Mouse (Mus musculus) c-Kit-positive CD71-positive TER-119-negative erythroid progenitor cells, embryonic 14.5 days (primary cell): Measurements from ENCODE around the gene Olfr357.

Source experiments
- DNase-seq: peaks from one replicate; pipeline ENCODE4 v3.0.0-alpha.2; 2013; ENCODE audit warnings: low read depth

Olfr357 gene

DNA sequence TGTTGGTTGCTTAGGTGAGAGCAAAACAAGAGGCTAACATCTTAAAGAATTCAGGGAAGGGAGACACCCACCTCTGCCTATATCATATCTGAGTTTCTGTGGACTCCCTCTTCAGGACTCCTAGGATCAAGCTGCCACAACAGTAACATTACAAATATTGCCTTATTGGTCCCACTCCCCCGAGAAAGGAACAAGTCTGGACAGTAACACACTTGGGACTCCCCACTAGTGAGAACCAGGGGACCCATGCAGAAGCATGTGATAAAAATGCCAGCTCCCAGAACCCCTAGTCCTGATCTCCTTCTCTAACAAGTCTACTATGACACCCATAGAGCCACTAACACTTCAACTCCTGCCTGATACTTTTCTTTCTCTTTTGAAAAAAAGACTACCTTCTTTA is at the start of gene Olfr357:
Gene Olfr357, plus strand, starts transcription at position 301 of the 400 bp plus-strand sequence.
- no peak for DNase-seq

DNA sequence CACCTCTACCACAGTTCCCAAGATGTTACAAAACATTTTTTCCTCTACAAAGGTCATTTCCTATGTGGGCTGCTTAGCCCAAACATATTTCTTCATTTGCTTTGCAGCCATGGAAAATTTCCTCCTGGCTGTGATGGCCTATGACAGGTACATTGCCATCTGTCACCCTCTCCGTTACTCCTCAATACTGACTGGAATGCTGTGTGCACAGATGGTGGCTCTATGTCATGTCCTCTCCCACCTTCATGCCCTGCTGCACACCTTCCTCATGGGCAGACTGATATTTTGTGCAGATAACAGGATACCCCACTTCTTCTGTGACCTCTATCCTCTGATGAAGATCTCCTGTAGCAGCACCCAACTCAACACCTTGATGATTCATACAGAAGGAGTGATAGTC is 3.4 kb downstream of the Olfr357 start:
- DNase-seq = no peak

DNA sequence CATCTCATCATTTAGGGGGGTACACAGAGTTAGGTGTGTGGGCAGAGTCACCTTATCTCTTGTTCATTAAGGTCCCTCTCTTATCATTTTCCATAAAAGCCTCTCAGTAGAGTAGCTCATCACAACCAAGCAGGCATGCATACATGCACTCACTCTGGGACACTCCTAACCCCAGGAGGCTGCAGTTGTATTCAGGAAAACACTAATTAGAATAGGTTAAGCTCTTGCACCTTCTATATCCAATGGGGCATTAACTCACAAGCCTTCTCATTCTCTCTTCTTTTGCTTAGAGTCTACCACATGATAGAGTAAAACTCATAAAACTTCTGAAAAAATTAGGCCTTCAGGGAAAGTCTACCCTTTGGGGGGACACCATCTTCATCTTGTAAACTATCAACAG is 15.6 kb downstream of the Olfr357 start, which contains the start of gene Olfr358:
Gene Olfr358, minus strand, starts transcription at position 101 of the 400 bp plus-strand sequence.
- DNase-seq = no peak
